Mouse (Mus musculus) forebrain, postnatal 0 days (tissue): Measurements from ENCODE around the gene Insig1. TPM values are rescaled to one million over a fixed set of nuclear protein-coding genes. Genes with fewer than 3 reads are reported as not detected.

Experiments
- ATAC-seq: fragments of 200-750 bp; cut with Nextera tagmentation; 2 replicates; pipeline ENCODE4 v1.8.0; 2017; ENCODE audit warnings: mild to moderate bottlenecking, moderate library complexity
- DNase-seq: peaks from one replicate; pipeline ENCODE4 v3.0.0-alpha.2; 2015
- H3K27ac ChIP-seq: fragments of 300-500 bp; sonication (generic); 2 replicates; pipeline ENCODE4 v1.5.1; 2014; ENCODE audit warnings: low read depth, mild to moderate bottlenecking, antibody characterized with exemption, low read length, moderate library complexity, mixed read lengths
- H3K27me3 ChIP-seq: fragments of 300-500 bp; sonication (generic); 2 replicates; pipeline ENCODE4 v1.6.1; 2014; ENCODE audit warnings: mild to moderate bottlenecking, low read length, mixed read lengths; ENCODE audit not compliant: insufficient read depth
- H3K36me3 ChIP-seq: fragments of 300-500 bp; sonication (generic); 2 replicates; pipeline ENCODE4 v1.6.1; 2014; ENCODE audit warnings: mild to moderate bottlenecking, moderate library complexity; ENCODE audit not compliant: insufficient read depth
- H3K4me1 ChIP-seq: fragments of 300-500 bp; sonication (generic); 2 replicates; pipeline ENCODE4 v1.6.1; 2014; ENCODE audit warnings: antibody characterized with exemption; ENCODE audit not compliant: insufficient read depth
- H3K4me2 ChIP-seq: fragments of 300-500 bp; sonication (generic); 2 replicates; pipeline ENCODE4 v1.6.1; 2014; ENCODE audit warnings: low read depth, mild to moderate bottlenecking, moderate library complexity
- H3K4me3 ChIP-seq: fragments of 300-500 bp; sonication (generic); 2 replicates; pipeline ENCODE4 v1.5.1; 2014; ENCODE audit warnings: low read depth, low read length, mixed read lengths
- H3K9ac ChIP-seq: fragments of 300-500 bp; sonication (generic); 2 replicates; pipeline ENCODE4 v1.6.1; 2014; ENCODE audit warnings: mild to moderate bottlenecking
- H3K9me3 ChIP-seq: fragments of 300-500 bp; sonication (generic); 2 replicates; pipeline ENCODE4 v1.6.1; 2016; ENCODE audit warnings: low read length
- CTCF ChIP-seq: sonication (generic); IDR thresholded peaks from 2 replicates; pipeline ENCODE4 v1.5.1; 2016; ENCODE audit warnings: antibody characterized with exemption, control low read depth, low read depth
- WGBS: fragments of 180-500 bp; shearing (Covaris S2); extraction: QIAGEN DNeasy Blood & Tissue Kit; methylation state at CpG from one replicate; pipeline ENCODE4 v1.1.7; 2014; 5-methylcytosine and 5-hydroxymethylcytosine counted together
- polyA plus RNA-seq: library from polyadenylated mRNA; unstranded; fragments of >200 nt; fragmentation: Nextera tagmentation; extraction: Ambion mirVana; gene quantifications from 2 replicates; pipeline ENCODE4 v1.2.1, GENCODE M21; 2015
- total RNA-seq: library from RNA; depleted of rRNA; stranded (reverse); fragments of >200 nt; gene quantifications from 2 replicates; pipeline ENCODE4 v1.2.3, GENCODE M21; 2014

Gene Insig1
- total and polyA plus RNA-seq, 2 experiments from 2014 or later: 101 to 127 TPM

DNA sequence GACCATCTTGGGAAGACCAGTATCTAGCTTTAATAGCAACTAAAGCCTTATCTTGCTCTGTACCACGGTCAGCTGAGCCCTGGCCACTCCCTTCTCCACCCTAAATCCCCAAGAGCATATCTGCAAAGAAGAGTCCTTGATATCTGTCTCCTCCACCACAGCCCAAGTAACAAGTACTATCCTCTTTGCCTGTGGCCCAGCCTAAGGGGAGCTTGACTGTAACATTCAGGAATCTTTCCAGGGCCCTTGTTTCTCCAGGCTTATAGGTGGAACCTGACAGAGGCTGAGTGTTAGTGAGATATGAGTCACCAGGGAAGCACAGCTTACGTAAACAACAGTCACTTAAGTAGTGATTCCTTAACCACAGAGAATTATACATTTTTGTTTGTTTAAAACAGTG is 28.4 kb upstream of the Insig1 start:
- Histone ChIP-seq H3K9ac (no peak overlapping the region), H3K9me3 (0 out of 2 replicates have a peak, but pooled peaks cover 3% of the 10 kb centered on the region), H3K36me3 (no peaks in the 10 kb centered on the region), H3K4me2 (no peak overlapping the region), H3K4me3 (no peak overlapping the region), H3K4me1 (no peaks in the 10 kb centered on the region), H3K27ac (no peak overlapping the region), H3K27me3 (no peaks in the 10 kb centered on the region)
- no peak for TF ChIP-seq CTCF
- ATAC-seq (no peak), DNase-seq (no peak)
- WGBS: 83% methylated on average over 2 of the region's 2 CpGs

DNA sequence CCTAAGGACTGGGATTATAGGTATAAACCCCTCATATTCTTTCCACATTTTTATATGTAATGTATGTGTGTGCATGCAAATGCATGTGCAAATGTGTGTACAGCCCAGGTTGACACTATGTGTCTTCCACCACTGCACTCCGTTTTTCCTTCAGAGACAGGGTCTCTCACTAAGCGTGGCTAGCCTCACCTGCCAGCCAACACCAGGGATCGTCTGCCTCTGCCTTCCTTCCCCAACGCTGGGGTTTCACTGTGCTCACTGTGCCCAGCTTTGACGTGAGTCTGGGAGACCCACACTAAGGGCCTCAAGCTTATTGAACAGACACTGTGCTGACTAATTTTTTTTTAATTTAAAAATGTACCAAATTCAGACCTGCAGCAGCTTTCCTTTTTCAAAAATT is 27.8 kb upstream of the Insig1 start:
- H3K36me3 ChIP-seq: no peaks in the 10 kb centered on the region
- no peak overlapping the region for H3K4me3 ChIP-seq
- 0 out of 2 replicates have a peak, but pooled peaks cover 3% of the 10 kb centered on the region for H3K9me3 ChIP-seq
- ATAC-seq (no peak), DNase-seq (no peak)
- H3K27ac ChIP-seq: no peak overlapping the region
- H3K4me2 ChIP-seq: no peak overlapping the region
- H3K27me3 ChIP-seq: no peaks in the 10 kb centered on the region
- WGBS: 83% methylated on average over 5 of the region's 5 CpGs
- TF ChIP-seq CTCF: no peak
- H3K9ac ChIP-seq: no peak overlapping the region
- H3K4me1 ChIP-seq: no peaks in the 10 kb centered on the region

DNA sequence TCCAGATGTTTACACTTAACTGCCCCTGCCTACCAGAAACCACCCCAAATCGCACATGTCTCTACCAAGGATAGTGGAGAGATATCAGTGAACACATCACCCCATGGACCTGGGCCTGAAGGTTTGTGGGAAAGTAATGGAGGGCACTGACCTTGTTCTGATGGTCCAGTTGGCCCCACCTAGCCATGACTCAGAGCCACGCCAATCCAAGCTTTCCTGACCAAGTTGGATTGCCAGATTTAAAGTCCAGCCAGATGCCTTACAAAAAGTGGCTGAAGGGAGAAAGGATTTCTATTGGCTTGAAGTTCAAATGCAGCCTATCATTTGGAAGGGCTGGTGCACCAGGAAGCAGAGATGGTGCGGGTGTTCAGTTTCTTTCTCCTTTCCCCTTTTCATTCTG is 24.2 kb upstream of the Insig1 start:
- Histone ChIP-seq H3K36me3 (no peaks in the 10 kb centered on the region), H3K27me3 (no peaks in the 10 kb centered on the region), H3K9me3 (0 out of 2 replicates have a peak, but pooled peaks cover 3% of the 10 kb centered on the region), H3K4me2 (no peak overlapping the region), H3K27ac (no peak overlapping the region), H3K4me1 (no peaks in the 10 kb centered on the region), H3K4me3 (no peak overlapping the region), H3K9ac (no peak overlapping the region)
- TF ChIP-seq CTCF: no peak
- WGBS: 87% methylated on average over 3 of the region's 3 CpGs
- DNase-seq: no peak
- ATAC-seq: no peak

DNA sequence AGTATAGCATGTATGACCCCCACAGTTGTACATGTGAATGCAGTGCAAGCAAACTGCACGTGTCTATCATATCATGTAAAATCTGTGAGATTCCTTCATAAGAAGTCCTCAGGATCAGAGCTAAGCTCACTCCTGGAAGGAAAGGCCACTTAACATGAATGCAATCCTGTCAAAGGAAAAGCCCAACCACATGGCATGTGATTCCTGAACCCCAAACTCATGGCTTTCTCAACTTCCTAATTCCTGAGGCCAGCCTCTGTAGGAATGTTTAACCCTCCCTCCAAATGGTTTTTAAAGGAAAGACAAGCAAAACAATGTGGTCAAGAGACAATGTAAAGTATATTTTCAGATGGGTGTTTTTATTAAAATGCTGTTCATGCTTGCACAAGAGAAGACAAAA is 23.2 kb upstream of the Insig1 start:
- no peak overlapping the region for H3K27ac ChIP-seq
- no peaks in the 10 kb centered on the region for H3K27me3 ChIP-seq
- no peak for TF ChIP-seq CTCF
- ATAC-seq (no peak), DNase-seq (no peak)
- no peak overlapping the region for H3K9ac ChIP-seq
- no peaks in the 10 kb centered on the region for H3K36me3 ChIP-seq
- no peaks in the 10 kb centered on the region for H3K4me1 ChIP-seq
- H3K4me3 ChIP-seq: no peak overlapping the region
- 0 out of 2 replicates have a peak, but pooled peaks cover 3% of the 10 kb centered on the region for H3K9me3 ChIP-seq
- H3K4me2 ChIP-seq: no peak overlapping the region
- WGBS: 79% methylated on average over 1 of the region's 1 CpGs

DNA sequence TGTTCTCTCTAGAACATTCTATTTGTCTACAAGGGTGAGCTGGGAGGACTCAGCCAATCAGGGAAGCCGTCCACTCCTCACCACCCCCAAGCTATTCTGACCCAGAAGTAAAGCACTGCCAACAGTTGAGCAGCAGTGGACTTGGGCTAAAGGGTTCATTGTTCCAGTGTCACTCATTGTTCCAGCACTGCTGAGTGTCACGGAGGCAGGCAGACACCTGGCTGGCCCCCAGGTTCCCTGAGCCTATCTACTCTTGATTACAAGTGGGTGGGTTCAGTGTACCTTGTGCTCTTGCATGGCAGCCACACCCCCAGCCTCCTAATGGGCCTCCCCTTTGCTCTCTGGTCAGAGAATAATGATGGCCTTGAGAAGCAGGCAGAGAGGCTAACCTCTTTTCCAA is 15.7 kb upstream of the Insig1 start:
- DNase-seq (no peak), ATAC-seq (no peak)
- WGBS: 44% methylated on average over 2 of the region's 2 CpGs
- Histone ChIP-seq H3K36me3 (no peaks in the 10 kb centered on the region), H3K4me2 (no peak overlapping the region), H3K9ac (no peak overlapping the region), H3K27me3 (no peaks in the 10 kb centered on the region), H3K27ac (no peak overlapping the region), H3K4me1 (no peaks in the 10 kb centered on the region), H3K4me3 (no peak overlapping the region), H3K9me3 (no peaks in the 10 kb centered on the region)
- TF ChIP-seq CTCF: no peak

DNA sequence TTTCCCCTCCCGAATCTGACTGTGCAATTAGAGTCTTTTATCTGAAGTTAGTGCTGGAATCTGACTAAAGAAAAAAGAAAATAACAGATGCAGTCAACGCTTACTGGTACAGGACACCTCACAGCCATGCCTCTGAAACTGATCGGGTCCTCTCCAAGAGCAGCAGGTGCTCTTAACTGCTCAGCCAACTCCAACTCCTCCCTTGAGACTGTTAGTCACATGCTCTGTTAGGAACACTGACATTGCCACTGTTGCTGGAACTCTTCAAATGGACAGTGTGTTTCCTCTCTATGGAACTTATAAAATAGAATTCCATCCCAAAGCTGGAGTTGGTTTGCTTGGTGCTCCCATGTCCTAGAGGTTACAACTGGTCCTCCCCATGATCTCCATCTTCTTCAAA is 14.3 kb upstream of the Insig1 start:
- Histone ChIP-seq H3K4me3 (no peak overlapping the region), H3K4me1 (no peaks in the 10 kb centered on the region)

DNA sequence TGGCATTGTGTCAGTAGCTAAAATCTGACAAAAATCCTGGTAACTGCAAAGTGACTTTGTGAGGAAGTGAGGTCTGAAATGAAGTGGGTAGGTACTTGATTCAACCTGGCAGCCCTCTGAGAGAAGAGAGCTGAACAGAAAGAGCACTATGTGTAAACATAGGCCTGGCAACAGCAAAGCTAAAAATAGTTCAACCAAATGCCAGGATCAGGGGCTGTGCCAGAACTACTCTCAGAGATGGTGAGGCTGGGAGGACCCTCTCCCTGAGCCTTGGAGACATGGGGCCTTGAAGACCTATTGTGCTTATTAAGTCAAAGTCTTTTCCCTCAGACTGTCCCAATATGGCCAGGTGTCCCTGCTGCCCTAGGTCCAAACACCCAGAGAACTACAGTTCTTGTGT is 10.7 kb upstream of the Insig1 start:
- Histone ChIP-seq H3K4me2 (no peak overlapping the region), H3K27me3 (no peaks in the 10 kb centered on the region), H3K9ac (no peak overlapping the region), H3K9me3 (no peaks in the 10 kb centered on the region), H3K27ac (peak overlapping the region; percentile 36; the same call in 1 of the 2 replicates), H3K4me3 (no peak overlapping the region), H3K36me3 (no peaks in the 10 kb centered on the region), H3K4me1 (no peaks in the 10 kb centered on the region)
- peak; percentile 87 for ATAC-seq
- peak; percentile 63 for DNase-seq
- TF ChIP-seq CTCF: no peak

More for the DNA sequence above, 14.3 kb upstream of the Insig1 start:
- Histone ChIP-seq H3K27me3 (no peaks in the 10 kb centered on the region), H3K9me3 (no peaks in the 10 kb centered on the region), H3K4me2 (no peak overlapping the region), H3K9ac (no peak overlapping the region), H3K27ac (no peak overlapping the region), H3K36me3 (no peaks in the 10 kb centered on the region)
- ATAC-seq (no peak), DNase-seq (no peak)
- WGBS: 81% methylated on average over 3 of the region's 3 CpGs
- TF ChIP-seq CTCF: no peak

DNA sequence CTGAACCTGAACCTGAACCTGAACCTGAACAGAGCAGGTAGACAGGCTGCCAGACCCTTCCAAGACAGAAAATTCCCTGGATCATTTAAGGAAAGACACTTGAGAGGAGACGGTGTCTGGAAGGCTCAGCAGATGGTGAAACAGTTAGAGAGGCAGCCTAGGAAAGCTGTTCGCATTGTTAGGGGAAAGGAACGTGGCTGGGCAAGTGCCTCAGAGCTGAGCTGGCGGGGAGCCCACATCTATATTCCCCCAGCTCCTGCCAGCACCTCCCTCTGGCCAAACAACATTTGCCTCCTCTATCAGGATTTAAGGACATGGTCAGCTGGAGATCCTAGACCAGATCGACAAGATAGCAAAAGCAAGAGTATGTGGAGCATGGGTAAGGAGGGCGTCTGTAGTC is 10.2 kb upstream of the Insig1 start:
- ATAC-seq: peak; percentile 86
- 51% methylated on average over 6 of the region's 6 CpGs for WGBS
- Histone ChIP-seq H3K9ac (no peak overlapping the region), H3K4me3 (no peak overlapping the region), H3K9me3 (no peaks in the 10 kb centered on the region), H3K27ac (peak overlapping the region; percentile 36; the same call in 1 of the 2 replicates), H3K4me2 (no peak overlapping the region), H3K36me3 (no peaks in the 10 kb centered on the region), H3K27me3 (no peaks in the 10 kb centered on the region), H3K4me1 (no peaks in the 10 kb centered on the region)
- TF ChIP-seq CTCF: no peak
- DNase-seq: peak; percentile 59
